Mouse (Mus musculus) embryonic facial prominence, embryonic 13.5 days (tissue): ENCODE results near the gene Olfr519. TPM values are rescaled to one million over a fixed set of nuclear protein-coding genes. Genes with fewer than 3 reads are reported as not detected.

ENCODE experiments used
- ATAC-seq: fragments of 200-750 bp; cut with Nextera tagmentation; 2 replicates; pipeline ENCODE4 v1.8.0; 2017; ENCODE audit warnings: low read depth; ENCODE audit not compliant: insufficient number of reproducible peaks, insufficient read depth, low FRiP score, low TSS enrichment
- H3K27ac ChIP-seq: fragments of 300-500 bp; sonication (generic); 2 replicates; pipeline ENCODE4 v1.5.1; 2015; ENCODE audit warnings: moderate library complexity, mild to moderate bottlenecking, inconsistent platforms
- H3K27me3 ChIP-seq: fragments of 300-500 bp; sonication (generic); 2 replicates; pipeline ENCODE4 v1.6.1; 2015; ENCODE audit warnings: mild to moderate bottlenecking, inconsistent platforms
- H3K36me3 ChIP-seq: fragments of 300-500 bp; sonication (generic); 2 replicates; pipeline ENCODE4 v1.6.1; 2015; ENCODE audit warnings: mild to moderate bottlenecking, inconsistent platforms
- H3K4me1 ChIP-seq: fragments of 300-500 bp; sonication (generic); 2 replicates; pipeline ENCODE4 v1.6.1; 2015; ENCODE audit warnings: inconsistent platforms
- H3K4me2 ChIP-seq: fragments of 300-500 bp; sonication (generic); 2 replicates; pipeline ENCODE4 v1.6.1; 2015; ENCODE audit warnings: moderate library complexity, mild to moderate bottlenecking, inconsistent platforms
- H3K4me3 ChIP-seq: fragments of 300-500 bp; sonication (generic); 2 replicates; pipeline ENCODE4 v1.5.1; 2015; ENCODE audit warnings: mild to moderate bottlenecking, inconsistent platforms
- H3K9ac ChIP-seq: fragments of 300-500 bp; sonication (generic); 2 replicates; pipeline ENCODE4 v1.6.1; 2015; ENCODE audit warnings: mild to moderate bottlenecking, inconsistent platforms
- H3K9me3 ChIP-seq: fragments of 300-500 bp; sonication (generic); 2 replicates; pipeline ENCODE4 v1.6.1; 2016; ENCODE audit warnings: inconsistent platforms
- WGBS: fragments of 180-500 bp; shearing (Covaris S2); methylation state at CpG from one replicate; pipeline ENCODE4 v1.1.7; 2015; ENCODE audit warnings: mixed read lengths; 5-methylcytosine and 5-hydroxymethylcytosine counted together
- polyA plus RNA-seq: library from polyadenylated mRNA; unstranded; fragments of >200 nt; fragmentation: Nextera tagmentation; extraction: Ambion mirVana; gene quantifications from 2 replicates; pipeline ENCODE4 v1.2.1, GENCODE M21; 2015

Olfr519 gene
- polyA plus RNA-seq: not detected in 2 replicates

DNA sequence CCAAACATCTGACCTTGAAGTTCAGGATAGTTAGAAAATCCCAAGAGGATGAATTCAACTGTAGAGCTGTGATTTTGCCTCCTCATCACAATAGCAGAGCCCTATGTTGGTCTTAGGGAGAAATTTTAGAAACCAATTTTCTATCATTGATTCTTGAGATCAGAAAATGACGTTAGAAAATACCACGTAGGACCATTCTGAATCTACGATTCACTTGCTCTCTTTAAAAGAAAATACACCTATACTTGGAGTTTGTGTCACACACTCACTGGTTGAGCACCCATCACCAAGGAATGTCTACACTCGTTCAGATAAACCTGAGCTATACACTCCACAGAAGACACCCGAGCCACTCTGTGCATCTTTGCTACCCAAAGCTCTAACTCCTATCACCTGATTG is at the start of gene Olfr519:
Gene Olfr519, minus strand, starts transcription at position 101 of the 400 bp plus-strand sequence.
- no peaks in the 10 kb centered on the region for H3K4me1 ChIP-seq
- no peak within 1 kb of the TSS for H3K9ac ChIP-seq
- no peaks in the 10 kb centered on the region for H3K9me3 ChIP-seq
- H3K27ac ChIP-seq: no peak within 1 kb of the TSS
- 86% methylated on average over 5 of the region's 5 CpGs for WGBS
- no peaks in the 10 kb centered on the region for H3K27me3 ChIP-seq
- no peak within 1 kb of the TSS for H3K4me2 ChIP-seq
- no peak within 1 kb of the TSS for H3K4me3 ChIP-seq
- no peaks in the 10 kb centered on the region for H3K36me3 ChIP-seq
- no peak for ATAC-seq

DNA sequence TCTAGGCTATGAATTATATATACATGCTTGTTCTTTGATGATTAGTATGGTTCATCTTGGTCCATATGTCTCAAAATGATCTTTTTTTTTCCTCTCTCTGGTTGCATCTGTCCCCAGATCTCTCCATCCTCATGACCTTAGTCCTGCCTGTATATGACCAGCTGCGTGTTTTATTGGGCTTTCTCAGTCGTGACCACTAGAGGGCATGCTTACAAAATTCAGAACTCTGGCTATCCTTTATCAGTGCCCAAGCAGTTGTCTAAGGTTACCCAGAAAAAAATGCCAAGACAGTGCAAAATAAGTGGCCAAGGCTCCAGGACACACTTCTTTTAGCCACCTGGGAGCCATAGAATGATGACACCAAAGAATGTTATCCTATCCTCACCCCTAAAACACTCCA is 49.8 kb upstream of the Olfr519 start:
- Histone ChIP-seq H3K4me1 (no peaks in the 10 kb centered on the region), H3K9me3 (no peaks in the 10 kb centered on the region), H3K9ac (no peak overlapping the region), H3K4me3 (no peak overlapping the region), H3K27me3 (peaks cover 5% of the 10 kb centered on the region), H3K27ac (no peak overlapping the region), H3K4me2 (no peak overlapping the region), H3K36me3 (peaks cover 52% of the 10 kb centered on the region)
- WGBS: 0% methylated on average over 2 of the region's 2 CpGs
- ATAC-seq: no peak

DNA sequence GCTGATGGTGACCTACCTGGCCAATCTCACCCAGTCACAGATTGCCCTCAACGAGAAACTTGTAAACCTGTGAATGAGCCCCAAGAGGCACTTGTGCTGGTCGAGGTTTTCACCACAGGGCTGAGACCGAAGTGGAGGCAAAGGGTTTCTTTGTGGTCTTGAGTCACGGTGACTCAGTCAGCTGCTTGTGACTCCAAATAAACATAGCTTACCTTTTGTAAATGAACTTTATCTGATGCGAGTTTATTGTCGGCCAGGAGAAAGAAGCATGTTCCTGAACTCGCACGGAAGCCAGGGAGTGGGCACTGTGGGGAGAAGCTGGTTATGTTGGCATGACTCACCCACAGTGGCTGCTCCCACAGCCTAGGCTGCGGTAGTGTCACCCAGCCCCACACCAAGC is 47.2 kb upstream of the Olfr519 start:
- Histone ChIP-seq H3K27me3 (no peaks in the 10 kb centered on the region), H3K27ac (no peak overlapping the region), H3K4me3 (no peak overlapping the region), H3K9ac (no peak overlapping the region), H3K36me3 (peaks cover 75% of the 10 kb centered on the region), H3K4me2 (no peak overlapping the region), H3K9me3 (no peaks in the 10 kb centered on the region), H3K4me1 (no peaks in the 10 kb centered on the region; the same call in 1 of the 2 replicates)
- 91% methylated on average over 9 of the region's 9 CpGs for WGBS
- no peak for ATAC-seq

DNA sequence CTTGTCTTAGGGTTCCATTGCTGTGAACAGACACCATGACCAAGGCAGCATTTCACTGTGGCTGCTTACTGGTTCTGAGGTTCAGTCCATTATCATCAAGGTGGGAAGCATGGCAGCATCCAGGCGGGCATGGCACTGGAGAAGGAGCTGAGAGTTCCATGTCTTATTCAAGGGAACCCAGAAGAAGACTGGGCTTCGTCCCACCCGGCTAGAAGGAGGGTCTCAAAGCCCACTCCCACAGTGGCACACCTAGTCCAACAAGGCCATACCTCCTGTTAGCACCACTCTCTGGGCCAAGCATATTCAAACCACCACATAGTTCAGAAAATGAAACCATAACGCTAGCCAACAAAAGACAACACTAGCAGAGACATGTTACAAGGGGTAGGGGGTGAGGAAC is 42.4 kb upstream of the Olfr519 start:
- no peak overlapping the region for H3K4me2 ChIP-seq
- H3K27me3 ChIP-seq: no peaks in the 10 kb centered on the region
- H3K4me3 ChIP-seq: no peak overlapping the region
- no peak for ATAC-seq
- no peaks in the 10 kb centered on the region for H3K9me3 ChIP-seq
- H3K9ac ChIP-seq: no peak overlapping the region
- H3K36me3 ChIP-seq: peaks cover 51% of the 10 kb centered on the region
- H3K4me1 ChIP-seq: peaks cover 15% of the 10 kb centered on the region
- H3K27ac ChIP-seq: no peak overlapping the region
- WGBS: 96% methylated on average over 4 of the region's 4 CpGs

DNA sequence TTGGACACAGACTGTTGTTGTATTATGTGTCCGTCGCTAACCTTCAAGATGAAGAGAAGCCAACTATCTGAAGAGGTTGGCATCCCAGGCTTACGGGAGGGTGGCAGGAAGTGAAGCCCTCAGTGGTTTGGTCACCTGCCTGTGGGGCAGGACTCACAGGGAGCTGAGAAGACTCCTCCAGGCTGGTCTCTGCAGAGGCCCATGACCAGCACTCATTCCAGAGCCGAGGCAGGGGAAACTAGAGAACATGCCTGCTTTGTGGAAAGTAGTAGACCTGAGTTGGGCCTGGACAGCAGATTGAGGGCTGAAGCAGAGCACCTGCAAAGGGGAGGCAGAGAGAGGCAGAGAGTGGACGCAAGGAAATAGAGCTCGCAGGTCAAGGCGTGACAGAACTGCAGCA is 41.2 kb upstream of the Olfr519 start:
- WGBS: 82% methylated on average over 7 of the region's 7 CpGs
- ATAC-seq: no peak
- peaks cover 15% of the 10 kb centered on the region for H3K4me1 ChIP-seq
- peak overlapping the region; percentile 100 for H3K4me3 ChIP-seq
- H3K27ac ChIP-seq: no peak overlapping the region
- peaks cover 39% of the 10 kb centered on the region for H3K36me3 ChIP-seq
- H3K9ac ChIP-seq: peak overlapping the region; percentile 98
- no peaks in the 10 kb centered on the region for H3K27me3 ChIP-seq
- no peaks in the 10 kb centered on the region for H3K9me3 ChIP-seq
- peak overlapping the region; percentile 80 for H3K4me2 ChIP-seq

DNA sequence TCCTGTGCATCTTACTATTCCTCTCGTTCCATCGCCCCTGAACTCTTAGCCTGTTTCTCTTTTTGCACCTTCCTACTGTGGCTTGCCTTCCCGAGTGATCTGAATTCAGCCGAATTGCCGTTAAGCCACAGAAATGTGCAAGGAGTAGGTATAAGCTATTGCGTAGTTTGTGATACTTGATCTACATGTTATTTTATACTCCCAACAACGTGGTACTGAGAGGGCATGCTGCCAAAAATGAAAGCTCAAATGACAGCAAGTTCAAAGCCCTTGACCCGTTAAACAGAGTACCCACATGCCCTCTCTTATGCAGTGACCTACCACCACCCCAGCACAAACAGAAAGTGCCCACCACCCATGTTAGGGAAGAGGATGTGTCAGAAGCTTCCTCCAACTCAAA is 40.6 kb upstream of the Olfr519 start:
- peak overlapping the region; percentile 98 for H3K9ac ChIP-seq
- H3K4me1 ChIP-seq: peaks cover 15% of the 10 kb centered on the region
- no peak for ATAC-seq
- H3K4me3 ChIP-seq: peak overlapping the region; percentile 100
- peak overlapping the region; percentile 80 for H3K4me2 ChIP-seq
- H3K36me3 ChIP-seq: peaks cover 33% of the 10 kb centered on the region
- peak overlapping the region; percentile 70 for H3K27ac ChIP-seq
- H3K27me3 ChIP-seq: no peaks in the 10 kb centered on the region
- H3K9me3 ChIP-seq: no peaks in the 10 kb centered on the region
- WGBS: 2% methylated on average over 8 of the region's 8 CpGs

DNA sequence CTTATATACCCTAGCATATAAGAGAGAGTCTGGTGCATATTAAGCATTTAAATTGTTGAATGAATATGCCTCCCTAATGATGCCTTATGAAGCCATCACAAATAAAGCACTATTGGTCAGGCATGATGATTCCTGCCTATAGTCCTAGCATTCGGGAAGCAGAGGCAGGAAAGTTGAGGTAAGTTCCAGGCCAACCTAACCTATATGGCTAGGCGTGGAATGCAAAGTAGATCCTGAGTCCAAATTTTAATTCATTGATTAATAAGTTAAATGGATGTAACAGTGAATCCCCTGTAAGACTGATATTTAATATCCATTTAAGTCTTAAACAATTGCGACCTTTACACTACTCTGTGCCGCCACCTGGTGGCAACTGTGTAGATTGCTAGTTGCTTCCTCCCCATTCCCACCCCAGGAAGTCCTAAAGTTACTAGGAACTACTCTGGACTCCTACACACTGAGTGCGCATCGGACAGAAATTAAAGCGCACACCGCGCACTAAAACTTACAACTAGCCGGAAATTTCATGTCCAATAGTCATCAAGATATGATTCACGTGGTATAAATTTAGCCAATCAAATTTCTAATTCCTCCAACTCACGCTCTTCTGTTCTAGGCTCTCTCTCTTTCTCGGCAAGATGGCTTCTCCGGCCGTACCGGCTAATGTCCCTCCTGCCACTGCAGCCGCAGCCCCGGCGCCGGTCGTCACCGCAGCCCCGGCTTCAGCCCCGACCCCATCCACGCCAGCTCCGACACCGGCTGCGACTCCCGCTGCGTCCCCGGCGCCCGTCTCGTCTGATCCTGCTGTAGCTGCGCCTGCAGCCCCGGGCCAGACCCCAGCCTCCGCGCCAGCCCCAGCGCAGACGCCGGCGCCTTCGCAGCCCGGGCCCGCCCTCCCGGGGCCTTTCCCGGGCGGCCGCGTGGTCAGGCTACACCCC is 39.8 kb upstream of the Olfr519 start, which contains the start of gene Eif3f:
Gene Eif3f, plus strand, starts transcription at position 624 of the 938 bp plus-strand sequence.
- peak within 1 kb of the TSS; percentile 100 for H3K4me3 ChIP-seq
- peaks cover 15% of the 10 kb centered on the region for H3K4me1 ChIP-seq
- no peaks in the 10 kb centered on the region for H3K27me3 ChIP-seq
- H3K9me3 ChIP-seq: no peaks in the 10 kb centered on the region
- 2% methylated on average over 50 of the region's 50 CpGs for WGBS
- peak within 1 kb of the TSS; percentile 70 for H3K27ac ChIP-seq
- peak within 1 kb of the TSS; percentile 98 for H3K9ac ChIP-seq
- peak within 1 kb of the TSS; percentile 80 for H3K4me2 ChIP-seq
- H3K36me3 ChIP-seq: peaks cover 26% of the 10 kb centered on the region
- ATAC-seq: peak; percentile 95

DNA sequence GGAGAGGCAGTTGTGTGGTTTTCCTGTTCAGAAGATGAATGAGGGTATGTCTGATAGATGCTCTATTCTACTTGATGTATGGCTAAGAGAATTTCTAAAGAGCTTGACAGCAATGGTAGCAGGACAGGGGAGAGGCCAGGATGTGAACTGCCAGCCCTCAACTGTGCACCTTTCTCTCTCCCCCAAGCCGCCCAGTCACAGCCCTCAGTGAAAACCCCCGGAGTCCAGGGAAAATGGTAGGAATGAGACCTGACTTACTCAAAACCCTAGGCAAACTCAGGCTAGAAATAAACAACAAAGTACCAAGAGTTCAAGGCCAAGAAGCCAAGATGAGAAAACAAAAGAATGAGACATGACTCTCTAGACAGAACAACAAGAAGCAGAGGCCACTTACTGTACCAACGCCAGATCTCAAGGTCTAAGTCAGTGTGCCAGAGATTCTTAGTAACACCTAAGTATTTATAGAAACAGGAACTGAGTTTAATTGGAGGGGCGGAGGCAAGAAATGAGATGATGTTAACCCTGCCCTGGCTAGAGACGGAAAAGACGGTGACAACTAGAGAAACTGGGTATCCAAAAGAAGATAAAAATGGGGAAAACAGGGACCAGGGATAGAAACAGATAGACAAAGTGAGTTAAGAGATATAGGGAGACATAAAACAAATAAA is 35.6 kb upstream of the Olfr519 start, which contains the start of gene Nlrp10:
Gene Nlrp10, minus strand, starts transcription at position 453 of the 668 bp plus-strand sequence.
- Histone ChIP-seq H3K4me1 (0 out of 2 replicates have a peak, but pooled peaks cover under 1% of the 10 kb centered on the region), H3K36me3 (no peaks in the 10 kb centered on the region), H3K4me3 (no peak within 1 kb of the TSS), H3K9me3 (no peaks in the 10 kb centered on the region), H3K27me3 (no peaks in the 10 kb centered on the region), H3K9ac (no peak within 1 kb of the TSS), H3K27ac (no peak within 1 kb of the TSS), H3K4me2 (no peak within 1 kb of the TSS)
- WGBS: 66% methylated on average over 6 of the region's 6 CpGs
- no peak for ATAC-seq

DNA sequence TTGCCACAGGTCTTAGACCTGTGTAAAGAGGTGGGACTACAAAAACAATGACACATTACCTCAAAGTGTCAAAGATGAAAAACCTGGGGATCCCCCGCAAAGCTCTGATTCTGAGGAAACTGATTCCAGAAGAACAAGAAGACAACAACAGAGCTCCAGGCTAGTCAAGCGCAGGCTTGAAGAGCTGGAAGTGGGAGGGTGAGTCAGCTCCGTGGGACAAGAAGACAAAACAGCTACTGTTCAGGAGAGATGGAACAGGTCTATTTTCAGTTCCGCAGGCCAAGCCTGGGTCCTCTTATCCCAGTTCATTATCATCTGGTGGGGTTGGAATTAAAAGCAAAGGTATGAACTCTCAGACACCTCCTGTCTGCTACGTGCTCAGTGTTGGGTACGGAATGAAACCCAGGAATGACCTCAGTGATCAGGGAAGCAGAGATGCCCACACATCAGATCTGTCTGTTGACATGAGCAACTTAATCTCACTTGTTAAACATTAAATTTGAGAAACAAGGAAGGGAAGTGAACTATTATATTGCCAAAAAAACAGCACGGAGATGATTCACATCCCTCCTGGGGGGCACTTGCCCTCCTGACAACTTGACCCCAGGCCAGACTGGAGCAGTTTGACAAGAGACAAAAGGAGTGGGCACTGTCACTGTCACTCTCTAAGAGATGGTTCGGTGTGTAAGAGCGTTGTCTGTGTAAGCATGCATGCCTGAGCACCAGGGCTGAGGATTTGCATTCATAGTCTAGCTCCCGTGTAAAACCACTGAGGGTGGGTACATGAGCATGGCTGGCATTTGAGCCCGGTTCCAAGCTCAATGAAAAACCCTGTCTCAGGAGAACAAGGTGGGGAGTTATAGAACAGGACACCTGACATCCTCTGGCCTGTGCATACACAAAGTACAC is 34.3 kb upstream of the Olfr519 start:
- Histone ChIP-seq H3K36me3 (no peaks in the 10 kb centered on the region), H3K9ac (no peak overlapping the region), H3K9me3 (no peaks in the 10 kb centered on the region), H3K27me3 (no peaks in the 10 kb centered on the region), H3K4me3 (no peak overlapping the region), H3K4me2 (no peak overlapping the region), H3K4me1 (no peaks in the 10 kb centered on the region), H3K27ac (no peak overlapping the region)
- ATAC-seq: no peak
- 74% methylated on average over 11 of the region's 11 CpGs for WGBS

DNA sequence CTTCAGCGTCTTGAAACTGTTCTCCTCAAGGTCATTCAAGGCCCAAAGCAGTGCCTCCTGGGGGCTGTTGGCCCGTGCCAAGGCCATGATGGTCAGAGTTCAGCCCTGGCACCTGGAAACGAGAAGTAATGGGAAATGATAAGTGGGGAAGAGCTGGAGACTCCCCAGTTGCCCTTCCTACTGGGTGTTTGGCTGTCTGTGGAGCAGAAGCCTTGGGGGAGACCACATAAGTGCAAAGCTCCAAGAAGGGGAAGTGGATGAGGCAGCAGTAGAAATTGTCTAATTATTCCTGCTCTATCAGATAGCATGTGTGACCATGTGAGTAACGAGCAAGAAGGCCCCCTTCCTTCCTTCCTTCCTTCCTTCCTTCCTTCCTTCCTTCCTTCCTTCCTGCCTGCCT is 32.8 kb upstream of the Olfr519 start:
- no peaks in the 10 kb centered on the region for H3K27me3 ChIP-seq
- H3K27ac ChIP-seq: no peak overlapping the region
- no peak overlapping the region for H3K4me2 ChIP-seq
- H3K4me3 ChIP-seq: no peak overlapping the region
- no peak for ATAC-seq
- no peak overlapping the region for H3K9ac ChIP-seq
- no peaks in the 10 kb centered on the region for H3K4me1 ChIP-seq
- H3K9me3 ChIP-seq: no peaks in the 10 kb centered on the region
- 65% methylated on average over 4 of the region's 4 CpGs for WGBS
- no peaks in the 10 kb centered on the region for H3K36me3 ChIP-seq

DNA sequence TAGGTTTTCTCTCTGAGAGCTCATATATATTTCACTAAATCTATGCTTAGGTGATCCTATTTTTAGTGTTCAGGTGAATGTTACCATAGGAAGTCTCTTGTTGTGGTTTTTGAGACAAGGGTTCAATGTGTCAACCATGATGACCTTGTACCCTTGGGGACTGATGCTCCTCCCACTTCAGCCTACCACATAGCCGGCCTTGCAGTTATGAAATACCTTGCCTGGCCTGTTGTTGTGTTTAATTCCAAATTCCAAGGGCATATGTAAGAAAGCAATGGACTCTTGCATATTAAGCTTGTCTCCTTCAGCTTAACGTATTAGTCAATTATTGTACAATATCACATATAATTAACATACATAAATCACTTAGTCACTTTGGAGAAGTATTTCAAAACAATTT is 9.7 kb upstream of the Olfr519 start:
- Histone ChIP-seq H3K4me1 (no peaks in the 10 kb centered on the region), H3K4me2 (no peak overlapping the region), H3K4me3 (no peak overlapping the region), H3K27ac (no peak overlapping the region), H3K9me3 (no peaks in the 10 kb centered on the region), H3K9ac (no peak overlapping the region), H3K36me3 (no peaks in the 10 kb centered on the region), H3K27me3 (no peaks in the 10 kb centered on the region)
- WGBS: 73% methylated on average over 2 of the region's 2 CpGs
- ATAC-seq: no peak
